Mouse (Mus musculus) cerebellum, adult 11-12 months (tissue): ENCODE data around the gene Eif4a3.

ENCODE experiments used
- DNase-seq: peaks from one replicate; pipeline ENCODE4 v3.0.0; 2022

The Eif4a3 gene

GRCm38 (mm10) chr11:119239480-119239879 lies 60.4 kb downstream of the Eif4a3 start:
- no peak for DNase-seq
